Mouse (Mus musculus) liver, postnatal 0 days (tissue): Measurements from ENCODE around the gene Cbln1. TPM values are rescaled to one million over a fixed set of nuclear protein-coding genes. Genes with fewer than 3 reads are reported as not detected.

Experiments
- ATAC-seq: fragments of 200-750 bp; cut with Nextera tagmentation; 2 replicates; pipeline ENCODE4 v1.8.0; 2017; ENCODE audit warnings: mild to moderate bottlenecking, moderate library complexity
- DNase-seq: peaks from one replicate; pipeline ENCODE4 v3.0.0-alpha.2; 2016
- H3K27ac ChIP-seq: fragments of 300-500 bp; sonication (generic); 2 replicates; pipeline ENCODE4 v1.5.1; 2014; ENCODE audit warnings: antibody characterized with exemption, moderate library complexity, mild to moderate bottlenecking, low read depth
- H3K27me3 ChIP-seq: fragments of 300-500 bp; sonication (generic); 2 replicates; pipeline ENCODE4 v1.6.1; 2014; ENCODE audit warnings: low read length, control low read depth, mixed read lengths; ENCODE audit not compliant: insufficient read depth
- H3K36me3 ChIP-seq: fragments of 300-500 bp; sonication (generic); replicated peaks from 2 replicates; pipeline ENCODE4 v1.6.1; 2014; ENCODE audit warnings: mild to moderate bottlenecking, control low read depth, low read length, moderate library complexity, mixed read lengths; ENCODE audit not compliant: insufficient read depth
- H3K4me1 ChIP-seq: fragments of 300-500 bp; sonication (generic); 2 replicates; pipeline ENCODE4 v1.6.1; 2014; ENCODE audit warnings: antibody characterized with exemption, mild to moderate bottlenecking, control low read depth; ENCODE audit not compliant: insufficient read depth
- H3K4me2 ChIP-seq: fragments of 300-500 bp; sonication (generic); 2 replicates; pipeline ENCODE4 v1.6.1; 2014; ENCODE audit warnings: low read depth, mild to moderate bottlenecking, low read length, moderate library complexity, mixed read lengths
- H3K4me3 ChIP-seq: fragments of 300-500 bp; sonication (generic); 2 replicates; pipeline ENCODE4 v1.5.1; 2014; ENCODE audit warnings: low read depth, low read length
- H3K9ac ChIP-seq: fragments of 300-500 bp; sonication (generic); replicated peaks from 2 replicates; pipeline ENCODE4 v1.6.1; 2014; ENCODE audit warnings: mild to moderate bottlenecking, moderate library complexity
- H3K9me3 ChIP-seq: fragments of 300-500 bp; sonication (generic); 2 replicates; pipeline ENCODE4 v1.6.1; 2016; ENCODE audit warnings: mild to moderate bottlenecking, control low read depth, low read length, mixed read lengths
- CTCF ChIP-seq: sonication (generic); IDR thresholded peaks from 2 replicates; pipeline ENCODE4 v1.5.1; 2016; ENCODE audit warnings: antibody characterized with exemption, low read depth
- EP300 ChIP-seq: IDR thresholded peaks from 2 replicates; pipeline ENCODE4 v1.6.1; 2016; ENCODE audit warnings: antibody characterized with exemption, low read depth, mild to moderate bottlenecking
- WGBS: fragments of 180-500 bp; shearing (Covaris S2); extraction: QIAGEN DNeasy Blood & Tissue Kit; methylation state at CpG from one replicate; pipeline ENCODE4 v1.1.7; 2014; ENCODE audit not compliant: insufficient replicate concordance; 5-methylcytosine and 5-hydroxymethylcytosine counted together
- polyA plus RNA-seq: library from polyadenylated mRNA; unstranded; fragments of >200 nt; fragmentation: Nextera tagmentation; extraction: Ambion mirVana; gene quantifications from 2 replicates; pipeline ENCODE4 v1.2.1, GENCODE M21; 2015

Cbln1 gene
- polyA plus RNA-seq, 1 experiment from 2014 or later, result not detected

GRCm38 (mm10) chr8:87468416-87468957, 3.9 kb downstream of the Cbln1 start:
- 2% methylated on average over 23 of the region's 23 CpGs for WGBS
- Histone ChIP-seq H3K4me3 (no peak overlapping the region), H3K27ac (no peak overlapping the region), H3K27me3 (peaks cover 75% of the 10 kb centered on the region), H3K4me1 (peaks cover 13% of the 10 kb centered on the region), H3K9ac (no peak overlapping the region), H3K9me3 (no peaks in the 10 kb centered on the region), H3K4me2 (no peak overlapping the region), H3K36me3 (no peaks in the 10 kb centered on the region)
- TF ChIP-seq CTCF (no peak), EP300 (no peak)
- DNase-seq (no peak), ATAC-seq (no peak)

- TF ChIP-seq CTCF (no peak), EP300 (no peak)
- WGBS, result 14% methylated on average over 3 of the region's 3 CpGs
- H3K27ac ChIP-seq, result no peak overlapping the region
- no peaks in the 10 kb centered on the region for H3K9me3 ChIP-seq
- H3K27me3 ChIP-seq, result peaks cover 69% of the 10 kb centered on the region
- no peak overlapping the region for H3K4me3 ChIP-seq
- no peak for ATAC-seq
- no peak overlapping the region for H3K4me2 ChIP-seq
- no peak overlapping the region for H3K9ac ChIP-seq
- H3K36me3 ChIP-seq, result no peaks in the 10 kb centered on the region
- H3K4me1 ChIP-seq, result peaks cover 8% of the 10 kb centered on the region
- DNase-seq, result no peak
These were observed 4.5 kb downstream of the Cbln1 start for GRCm38 (mm10) chr8:87467906-87468305.

- H3K4me1 ChIP-seq, result peaks cover 1% of the 10 kb centered on the region
- no peak overlapping the region for H3K4me2 ChIP-seq
- H3K27me3 ChIP-seq, result peaks cover 61% of the 10 kb centered on the region
- no peak overlapping the region for H3K27ac ChIP-seq
- WGBS, result 73% methylated on average over 1 of the region's 1 CpGs
- H3K36me3 ChIP-seq, result no peaks in the 10 kb centered on the region
- DNase-seq (no peak), ATAC-seq (no peak)
- H3K9ac ChIP-seq, result no peak overlapping the region
- H3K9me3 ChIP-seq, result no peaks in the 10 kb centered on the region
- TF ChIP-seq EP300, result no peak
- TF ChIP-seq CTCF, result no peak
- H3K4me3 ChIP-seq, result no peak overlapping the region
These were observed 5.3 kb downstream of the Cbln1 start for GRCm38 (mm10) chr8:87466936-87467602.

- peaks cover 53% of the 10 kb centered on the region for H3K27me3 ChIP-seq
- H3K36me3 ChIP-seq, result no peaks in the 10 kb centered on the region
- H3K27ac ChIP-seq, result no peak overlapping the region
- H3K4me2 ChIP-seq, result no peak overlapping the region
- no peak overlapping the region for H3K4me3 ChIP-seq
- no peak overlapping the region for H3K9ac ChIP-seq
- H3K4me1 ChIP-seq, result no peaks in the 10 kb centered on the region
- H3K9me3 ChIP-seq, result no peaks in the 10 kb centered on the region
- DNase-seq, result no peak
- TF ChIP-seq EP300 (no peak), CTCF (no peak)
- no peak for ATAC-seq
- WGBS, result 55% methylated on average over 6 of the region's 6 CpGs
These were observed 6.1 kb downstream of the Cbln1 start for GRCm38 (mm10) chr8:87466335-87466734.

GRCm38 (mm10) chr8:87464446-87464845, 8.0 kb downstream of the Cbln1 start:
- H3K4me3 ChIP-seq, result no peak overlapping the region
- DNase-seq (no peak), ATAC-seq (no peak)
- H3K9ac ChIP-seq, result no peak overlapping the region
- peaks cover 34% of the 10 kb centered on the region for H3K27me3 ChIP-seq
- TF ChIP-seq CTCF (no peak), EP300 (no peak)
- WGBS, result 74% methylated on average over 3 of the region's 3 CpGs
- H3K36me3 ChIP-seq, result no peaks in the 10 kb centered on the region
- no peak overlapping the region for H3K4me2 ChIP-seq
- H3K27ac ChIP-seq, result no peak overlapping the region
- H3K4me1 ChIP-seq, result no peaks in the 10 kb centered on the region
- H3K9me3 ChIP-seq, result no peaks in the 10 kb centered on the region

- TF ChIP-seq CTCF, result no peak
- TF ChIP-seq EP300, result no peak
- Histone ChIP-seq H3K27ac (no peak overlapping the region), H3K4me3 (no peak overlapping the region), H3K4me2 (no peak overlapping the region), H3K9me3 (no peaks in the 10 kb centered on the region), H3K9ac (no peak overlapping the region), H3K4me1 (no peaks in the 10 kb centered on the region), H3K27me3 (peaks cover 8% of the 10 kb centered on the region), H3K36me3 (no peaks in the 10 kb centered on the region)
- DNase-seq (no peak), ATAC-seq (no peak)
- 57% methylated on average over 5 of the region's 5 CpGs for WGBS
These were observed 10.6 kb downstream of the Cbln1 start for GRCm38 (mm10) chr8:87461801-87462200.
